Mouse (Mus musculus): ENCODE measurements around the gene Pcsk5. TPM values are rescaled to one million over a fixed set of nuclear protein-coding genes. Genes with fewer than 3 reads are reported as not detected.

The Pcsk5 gene
- total RNA-seq, 2 experiments from 2014 or later = 73.5 to 78.3 TPM

DNA sequence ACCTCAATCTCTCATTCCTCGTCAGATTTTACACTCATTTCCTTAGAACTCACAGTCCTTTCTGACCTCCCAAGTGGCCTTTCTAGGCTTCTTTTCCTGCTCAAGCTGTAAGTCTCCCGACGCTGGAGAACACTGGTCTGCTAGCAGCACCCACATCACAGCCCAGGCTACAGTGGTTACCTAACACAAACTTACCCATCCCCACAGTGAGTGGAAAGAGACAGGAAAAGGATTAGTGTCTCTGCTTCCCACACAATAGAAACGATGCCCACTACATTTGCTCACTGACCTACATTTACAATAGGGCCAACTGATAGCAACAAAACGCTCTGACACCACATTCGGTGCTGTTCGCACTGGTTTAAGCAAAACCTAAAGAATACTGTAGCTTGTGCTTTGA is 24.8 kb downstream of the Pcsk5 start:
- DNase-seq = no peak

DNA sequence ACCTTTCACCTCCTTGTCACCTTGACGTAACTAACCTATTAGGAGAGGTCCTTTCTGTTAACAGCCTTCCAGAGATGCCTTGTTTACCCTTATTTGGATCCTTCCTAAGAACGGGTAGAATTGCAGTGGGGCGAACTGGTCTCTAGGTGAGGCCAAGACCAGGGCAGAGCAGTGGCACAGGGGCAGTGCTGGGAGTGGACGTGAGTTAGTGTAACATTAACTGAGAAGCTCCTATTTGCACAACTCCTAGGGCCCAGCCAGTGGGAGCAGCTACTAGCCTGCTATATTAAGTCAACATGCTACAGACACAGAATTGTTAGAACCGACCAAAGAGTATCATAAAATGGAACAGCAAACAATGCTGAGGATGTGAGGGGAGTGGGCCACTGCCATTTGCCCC is 30.8 kb downstream of the Pcsk5 start:
- DNase-seq = no peak

DNA sequence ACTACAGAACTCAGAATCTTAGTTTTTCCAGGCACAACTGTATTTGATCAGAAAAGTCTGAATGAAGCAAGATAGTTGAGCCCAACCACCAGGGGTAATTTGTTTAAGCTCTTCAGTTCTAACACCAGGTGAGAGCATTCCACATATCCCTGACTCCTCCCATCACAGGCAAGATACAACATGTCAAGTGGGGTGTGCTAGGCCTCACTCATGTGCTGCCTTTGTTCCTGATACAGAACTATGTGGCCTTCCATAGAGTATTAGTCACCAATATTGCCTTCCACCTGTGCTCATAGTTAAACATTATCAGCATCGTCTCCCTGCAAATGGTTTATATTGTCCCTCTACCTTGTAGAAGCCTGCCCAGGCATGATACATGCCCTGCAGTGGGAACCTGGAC is 36.6 kb downstream of the Pcsk5 start:
- no peak for DNase-seq

DNA sequence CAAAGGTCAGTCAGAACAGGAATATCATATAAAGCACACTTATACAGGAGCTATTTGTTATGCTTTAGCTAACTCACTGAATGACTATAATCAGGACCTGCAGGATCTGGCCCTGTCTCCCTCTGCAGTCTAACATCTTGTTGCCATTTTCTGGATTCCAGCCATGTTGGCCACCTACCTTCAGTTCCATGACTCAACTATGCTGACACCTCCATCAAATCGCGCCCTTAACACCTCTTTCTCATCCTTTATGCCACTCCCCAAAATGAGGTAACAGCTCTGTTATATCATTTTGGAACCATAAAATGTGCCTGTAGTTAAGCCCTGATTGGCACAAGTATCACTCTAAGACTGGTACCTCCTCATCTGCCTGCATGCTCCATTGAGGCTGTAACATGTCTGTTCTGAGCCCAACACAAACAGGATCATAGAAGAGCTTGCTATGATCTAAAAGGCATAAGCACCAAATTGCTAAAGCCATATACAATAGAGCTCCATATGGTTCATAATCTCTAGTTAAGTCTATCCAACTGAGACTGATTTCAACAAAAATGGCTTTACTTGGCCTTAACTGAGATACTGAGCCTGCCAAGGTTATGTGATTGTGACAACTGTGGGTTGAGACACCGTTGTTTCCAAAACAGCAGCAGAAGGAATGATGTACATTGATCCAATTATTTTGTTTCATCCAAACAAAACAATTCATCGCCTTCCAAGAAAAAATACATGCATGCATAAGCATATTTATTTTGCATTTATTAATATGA is 37.8 kb downstream of the Pcsk5 start:
- no peak for DNase-seq

DNA sequence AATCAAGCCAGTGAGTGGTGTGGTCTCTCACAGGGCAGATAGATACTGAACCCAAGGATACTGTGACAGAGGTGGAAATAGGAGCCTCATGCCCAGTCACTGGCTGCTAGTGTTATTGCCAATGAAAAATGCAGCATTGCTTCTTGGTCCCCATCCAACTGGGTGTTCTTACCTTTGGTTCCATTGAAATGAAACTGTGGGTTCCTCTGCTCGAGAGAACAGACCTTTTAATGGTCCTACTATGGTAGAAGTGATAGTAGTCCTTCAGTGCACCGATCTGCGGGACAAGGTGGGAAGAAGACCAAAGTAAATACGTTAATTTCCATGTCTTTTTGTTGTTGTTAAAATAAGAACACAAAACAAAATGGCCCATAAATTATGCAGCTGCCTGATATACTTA is 44.0 kb downstream of the Pcsk5 start:
- DNase-seq = peak; percentile 62

DNA sequence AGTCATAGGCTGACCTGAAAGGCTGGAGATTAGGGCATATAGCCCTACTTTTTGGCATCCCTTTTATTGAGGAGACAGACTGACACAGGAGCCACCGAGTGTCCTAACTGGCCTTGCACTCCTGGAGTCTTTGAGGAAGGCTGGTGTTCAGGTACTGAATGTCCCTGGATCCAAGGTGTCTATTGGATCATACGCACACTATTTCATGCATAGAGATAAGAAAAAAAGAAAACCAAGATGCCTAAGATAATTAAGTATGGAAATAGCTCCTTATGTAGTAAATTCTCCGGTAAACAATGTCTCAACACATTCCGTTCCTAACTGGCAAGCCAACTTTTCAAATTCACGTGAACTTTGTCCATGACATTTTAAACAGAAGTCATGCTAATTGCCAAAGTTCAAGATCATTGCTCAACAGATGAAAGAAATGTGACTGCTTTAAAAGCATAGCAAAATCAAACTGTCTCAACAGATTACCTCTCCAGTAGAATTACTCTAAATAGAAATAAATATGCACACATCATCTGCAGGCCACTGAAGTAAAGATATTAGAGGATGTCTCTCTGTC is 45.9 kb downstream of the Pcsk5 start:
- no peak for DNase-seq

DNA sequence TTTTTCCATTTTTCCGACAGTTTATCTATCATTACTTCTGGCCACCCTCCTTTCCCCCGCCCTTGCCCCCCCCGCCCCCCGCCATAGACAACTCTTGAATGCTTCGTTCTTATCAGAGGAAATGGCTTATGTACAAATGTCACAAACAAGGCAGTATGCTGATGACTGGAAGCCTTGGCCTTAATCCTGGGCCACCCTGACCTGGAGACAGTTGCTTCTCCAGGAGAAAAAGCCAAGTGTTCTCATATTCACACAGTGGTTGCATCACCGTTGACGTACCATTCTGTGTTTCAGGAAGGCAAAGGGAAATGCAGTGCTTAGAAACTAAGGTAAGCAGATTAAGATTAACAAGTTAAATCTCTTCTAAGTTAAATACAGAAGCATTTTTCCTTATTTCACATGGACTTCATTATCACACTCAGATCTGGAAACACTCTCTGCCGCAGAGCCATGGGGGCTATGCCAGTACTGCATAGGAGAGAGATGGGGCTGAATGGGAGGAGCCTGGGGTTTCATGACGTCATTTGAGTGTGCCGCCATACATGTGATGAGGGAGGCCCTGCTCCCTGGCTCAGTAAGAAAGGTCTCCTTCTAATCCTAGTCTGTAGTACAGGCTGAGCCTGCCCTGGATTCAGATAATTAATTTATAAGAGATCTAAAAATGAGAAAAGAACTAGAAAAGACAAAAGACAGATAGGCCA is 48.7 kb downstream of the Pcsk5 start:
- DNase-seq = peak; percentile 66

DNA sequence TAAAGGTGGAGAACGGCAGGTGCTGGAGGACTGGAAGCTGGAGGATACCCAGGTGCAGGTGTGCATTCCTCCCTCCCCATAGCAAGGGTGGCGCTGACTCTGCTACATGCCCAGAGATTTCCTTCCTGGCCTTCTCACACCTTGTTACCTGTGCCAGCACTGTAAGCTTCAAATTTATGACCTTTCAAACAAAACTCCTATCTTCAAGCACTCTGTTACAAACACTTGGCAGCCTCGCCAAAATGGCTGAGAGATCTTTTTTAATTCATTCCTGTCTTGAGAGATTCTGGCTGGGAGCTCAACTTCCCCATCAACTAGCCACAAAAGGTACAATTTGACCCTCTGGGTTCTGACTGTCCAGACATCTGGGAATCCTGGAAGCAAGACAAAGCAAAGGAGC is 50.7 kb downstream of the Pcsk5 start:
- no peak for DNase-seq

DNA sequence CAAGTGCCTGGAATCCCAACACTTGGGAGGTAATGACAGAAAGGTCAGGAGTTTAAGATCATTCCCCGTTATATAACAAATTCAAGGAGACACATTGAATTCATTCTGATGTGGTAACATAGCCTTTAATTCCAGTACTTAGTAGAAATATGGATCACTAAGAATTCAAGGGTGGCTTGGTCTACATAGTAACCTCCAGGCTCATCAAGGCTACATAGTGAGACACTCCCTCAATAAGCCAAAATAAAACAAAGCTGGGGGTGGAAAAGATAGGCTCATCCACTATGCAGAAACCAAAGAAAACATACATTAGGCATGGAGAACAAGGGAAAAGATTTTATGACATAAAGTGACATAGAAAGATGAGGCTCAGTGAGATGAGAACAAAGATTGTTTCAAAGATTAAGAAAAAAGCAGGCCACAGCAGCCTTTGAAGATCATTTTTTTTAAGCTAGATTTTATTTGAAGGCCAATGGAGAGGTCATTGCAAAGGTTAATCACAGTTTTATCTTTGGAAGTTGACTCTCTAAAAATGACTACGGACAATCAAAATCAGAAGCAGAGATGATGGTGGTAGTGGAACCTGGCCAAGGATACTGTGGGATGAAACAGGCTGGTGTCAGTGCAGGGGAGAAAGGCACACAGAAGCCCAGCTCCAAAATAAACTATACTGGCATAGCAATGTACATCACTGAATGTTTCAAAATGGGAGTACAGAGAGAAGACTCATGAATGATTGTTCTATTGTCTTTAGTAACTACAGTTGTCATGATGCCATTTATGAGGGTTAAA is 52.8 kb downstream of the Pcsk5 start:
- no peak for DNase-seq

DNA sequence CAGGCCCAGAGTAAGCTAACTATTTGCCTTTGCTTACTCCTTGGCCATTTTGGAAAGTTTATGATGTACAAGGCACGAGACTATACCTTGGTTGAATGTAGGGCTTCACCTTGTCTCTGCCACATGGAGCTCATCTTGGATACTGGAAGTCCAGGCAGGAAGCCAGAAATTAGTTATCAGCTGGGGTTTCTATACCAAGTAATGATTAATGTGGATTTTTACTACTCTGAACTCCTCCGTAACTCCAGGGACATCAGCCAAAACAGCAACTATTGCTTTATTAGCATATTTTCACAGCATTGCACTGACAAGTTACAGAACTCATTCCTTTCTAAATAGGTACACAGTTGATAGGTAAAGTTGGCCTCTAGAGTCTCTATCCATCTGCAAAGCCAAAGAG is 54.2 kb downstream of the Pcsk5 start:
- no peak for DNase-seq

DNA sequence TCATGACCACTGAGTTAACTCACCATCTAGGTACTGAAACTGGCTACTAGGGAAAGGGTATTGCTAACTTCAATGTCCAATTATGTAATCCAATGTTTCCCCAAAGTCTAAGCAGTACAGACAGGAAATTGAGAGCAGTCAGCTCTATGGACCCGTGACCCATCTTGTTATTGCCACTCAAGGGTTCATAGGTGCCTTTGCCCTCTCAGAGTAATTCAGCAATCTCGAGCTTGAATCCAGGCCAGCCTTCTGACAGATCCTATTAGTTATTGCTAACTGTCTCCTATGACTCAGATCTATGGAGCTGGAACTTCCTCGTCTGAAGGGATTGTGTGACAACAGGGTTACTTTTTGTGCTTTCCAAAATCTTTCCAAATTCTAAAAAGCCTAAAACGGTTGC is 56.1 kb downstream of the Pcsk5 start:
- DNase-seq = peak; percentile 72

DNA sequence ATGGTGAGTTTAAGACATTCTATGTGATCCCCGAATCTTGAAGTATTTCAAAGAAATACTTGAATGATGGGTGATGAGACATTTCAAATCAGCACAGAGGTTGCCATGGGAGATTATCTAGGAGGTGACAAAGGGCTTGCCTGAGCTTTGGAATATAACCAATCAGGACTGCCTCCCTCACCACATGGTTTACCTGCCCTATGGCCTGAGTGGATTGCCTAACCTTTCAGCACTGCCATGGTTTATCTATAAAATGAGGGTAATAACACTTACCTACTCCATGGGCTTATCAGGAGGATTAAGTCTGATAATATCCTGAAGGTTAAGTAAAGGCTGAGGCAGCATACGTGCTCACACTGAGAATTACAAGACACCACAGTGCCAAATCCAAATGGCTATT is 61.5 kb downstream of the Pcsk5 start:
- no peak for DNase-seq

DNA sequence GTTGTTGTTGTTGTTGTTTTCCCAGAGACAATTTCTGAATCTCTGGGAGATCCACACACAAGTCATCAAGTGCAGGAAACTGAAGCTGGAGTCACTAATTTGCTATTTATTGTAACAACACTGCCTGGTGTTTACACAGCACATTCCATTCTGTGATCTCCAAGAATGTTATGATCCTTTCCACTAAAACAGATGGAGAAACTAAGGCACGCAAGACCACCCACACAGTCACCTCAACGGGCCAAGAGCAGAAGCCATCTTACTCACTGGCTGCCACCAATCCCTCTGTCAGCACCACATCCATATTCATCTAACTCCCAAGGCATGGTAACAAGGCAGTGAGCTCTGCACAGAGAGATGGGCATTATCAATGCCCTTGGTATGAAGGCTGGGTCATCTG is 62.3 kb downstream of the Pcsk5 start:
- no peak for DNase-seq

DNA sequence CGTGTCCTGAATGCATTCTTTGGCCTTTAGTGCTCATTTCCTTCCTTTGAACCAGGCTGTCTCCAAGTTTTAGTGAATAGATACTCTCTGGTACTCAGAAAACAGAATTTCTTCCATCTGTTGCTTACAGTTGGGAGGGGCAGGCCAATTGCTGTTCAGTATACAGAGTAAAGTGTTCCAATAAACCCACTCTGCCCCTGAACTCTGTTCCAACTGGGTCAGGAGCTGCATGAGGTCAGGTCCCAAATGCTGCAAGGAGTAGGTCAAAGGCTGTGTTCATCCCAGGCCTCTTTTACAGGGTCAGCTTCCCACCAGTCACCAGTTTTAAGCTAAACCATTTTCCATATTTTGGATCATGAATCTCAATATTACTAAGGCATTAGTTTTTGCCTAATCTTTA is 63.4 kb downstream of the Pcsk5 start:
- peak; percentile 39 for DNase-seq

DNA sequence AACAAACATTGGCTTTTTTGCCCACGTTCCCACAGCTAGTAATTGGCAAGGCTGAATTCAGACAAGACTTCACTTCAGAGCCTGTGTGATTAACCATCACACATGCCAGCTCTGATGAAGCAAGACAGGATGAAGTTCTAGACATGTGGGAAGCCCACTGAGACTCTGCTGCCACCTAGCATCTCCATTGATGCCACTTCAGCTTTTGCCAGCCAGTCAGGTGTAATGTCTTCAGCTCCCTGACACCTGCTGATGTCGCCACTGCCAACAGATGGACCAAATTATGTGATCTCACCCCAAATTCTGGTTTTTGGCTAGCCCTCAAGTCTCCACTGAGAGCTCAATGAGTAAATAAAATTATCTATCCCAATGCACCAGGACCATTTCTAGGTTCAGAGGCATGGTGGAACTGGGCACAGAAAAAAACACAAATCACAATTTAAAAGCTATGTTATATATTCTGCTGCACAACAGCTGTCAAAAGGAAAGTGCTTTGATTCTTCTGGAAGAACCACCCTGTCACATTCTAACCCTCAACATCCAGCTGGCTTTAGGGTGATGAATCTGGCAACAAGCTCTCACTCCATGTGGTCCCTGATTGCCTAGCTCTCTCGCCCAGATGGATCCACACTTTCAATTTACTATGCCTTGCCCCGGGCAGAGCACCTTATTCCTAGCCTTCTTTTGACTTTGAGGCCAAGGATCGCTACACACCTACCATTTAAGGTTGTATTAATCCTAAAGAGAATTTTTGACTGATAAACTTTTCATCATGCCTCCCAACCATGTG is 67.6 kb downstream of the Pcsk5 start:
- DNase-seq = peak; percentile 32

DNA sequence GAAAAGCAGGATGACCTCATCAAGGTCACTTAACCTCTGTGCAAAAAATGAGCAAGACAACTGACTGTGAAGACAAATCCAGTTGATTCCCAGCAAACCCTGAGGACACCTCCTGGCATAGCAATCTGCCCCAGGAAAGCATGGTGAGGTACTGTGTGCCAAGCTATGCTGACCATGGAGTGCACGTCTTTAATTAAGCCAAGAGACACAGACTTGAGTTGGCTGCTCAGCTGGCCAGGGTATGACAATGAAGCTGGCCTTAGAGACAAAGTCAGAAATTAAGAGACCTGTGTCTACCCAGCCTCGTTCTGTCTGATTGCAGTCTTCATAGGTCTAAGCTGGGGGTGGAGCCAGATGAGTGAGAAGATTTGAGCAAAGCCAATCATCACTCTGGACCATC is 72.4 kb downstream of the Pcsk5 start:
- no peak for DNase-seq

DNA sequence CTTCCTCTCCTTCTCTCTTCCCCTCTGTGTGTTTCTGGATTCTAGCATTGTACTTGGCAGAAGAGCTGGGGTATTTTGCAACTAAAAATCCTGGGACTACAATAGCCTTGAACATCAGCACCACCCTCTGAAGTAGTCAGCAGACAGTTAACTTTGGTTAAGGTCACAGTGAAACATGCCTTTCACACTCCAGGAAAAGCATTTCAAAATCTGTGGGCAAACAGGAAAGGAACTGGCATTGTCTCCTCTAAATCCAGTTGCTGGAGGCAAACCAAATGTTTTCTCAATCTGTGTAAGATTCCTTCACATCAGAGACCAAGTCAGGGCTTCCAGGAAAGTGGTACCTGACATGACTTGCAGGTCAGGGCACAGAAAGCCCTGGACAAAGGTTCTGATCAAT is 74.7 kb downstream of the Pcsk5 start:
- DNase-seq = peak; percentile 57

DNA sequence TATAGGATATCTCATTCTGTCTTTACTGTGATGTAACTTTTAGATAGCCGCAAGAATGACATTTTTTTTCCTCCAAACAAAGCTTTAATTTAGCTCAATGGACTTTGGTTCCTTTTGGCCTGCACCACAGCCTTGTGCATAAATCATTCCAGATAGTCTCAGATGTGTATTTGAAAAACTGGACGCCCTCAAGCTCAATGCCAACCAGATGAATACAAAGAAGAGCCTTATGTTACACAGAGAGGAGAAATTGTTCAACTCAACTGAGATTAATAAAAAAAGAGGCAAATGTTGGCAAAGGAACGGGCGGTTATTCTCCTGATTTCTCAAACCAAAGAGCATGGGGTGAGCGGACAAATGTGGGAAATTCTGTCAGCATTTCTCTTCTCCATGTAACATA is 75.8 kb downstream of the Pcsk5 start:
- DNase-seq = no peak

DNA sequence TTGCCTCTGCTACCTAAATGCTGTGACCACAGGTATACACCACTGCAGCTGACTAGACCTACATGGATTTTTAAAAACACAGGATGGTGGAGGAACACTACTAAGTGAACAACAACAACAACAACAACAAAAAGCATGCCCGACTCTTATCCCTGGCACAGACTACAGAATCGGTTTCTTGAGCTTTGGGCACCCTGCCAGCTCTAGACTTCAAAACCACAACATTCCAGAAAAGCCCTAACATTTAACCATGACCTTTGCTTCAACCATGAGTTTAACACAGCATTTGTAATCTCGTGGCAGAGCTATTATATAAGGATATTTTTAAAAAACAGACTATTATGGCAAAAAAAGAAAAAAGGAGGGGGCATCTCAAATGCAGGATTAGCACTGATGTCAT is 84.6 kb downstream of the Pcsk5 start:
- DNase-seq = no peak

DNA sequence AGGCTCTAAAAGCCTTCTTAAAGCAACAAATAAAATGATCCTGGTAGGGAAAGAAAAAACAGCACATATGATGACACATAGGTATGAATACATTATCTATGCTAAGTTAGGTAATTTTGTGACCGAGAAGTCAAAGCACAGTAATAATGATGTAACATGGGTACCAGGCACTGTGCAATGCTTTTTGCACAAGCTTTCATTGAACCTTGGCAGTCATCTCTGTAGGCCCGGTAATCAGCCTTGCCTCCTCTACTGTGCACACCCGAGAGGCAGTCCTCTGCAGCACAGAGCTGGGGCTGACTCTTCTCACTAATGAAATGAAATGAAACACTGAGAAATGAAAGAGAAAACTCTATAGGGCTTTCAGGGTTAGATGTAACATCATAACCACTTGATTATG is 89.1 kb downstream of the Pcsk5 start:
- peak; percentile 27 for DNase-seq

DNA sequence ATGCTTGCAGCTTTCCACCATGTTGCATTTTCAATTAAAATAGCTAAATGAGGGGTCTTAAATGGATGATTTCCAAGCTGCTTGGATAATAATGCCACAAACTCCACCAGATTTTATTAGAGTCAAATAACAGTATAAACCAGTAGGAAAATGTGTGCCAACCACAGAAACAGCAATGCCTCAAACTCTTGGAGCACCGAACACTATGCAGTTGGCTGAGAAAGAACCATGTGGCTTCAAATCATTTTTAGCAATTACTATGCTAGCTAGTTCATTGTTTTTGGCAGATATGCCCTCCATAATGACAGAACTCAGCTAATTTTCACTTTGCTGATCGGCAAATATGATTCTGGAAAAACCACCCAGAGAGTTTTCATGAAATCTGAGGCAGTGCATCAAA is 92.1 kb downstream of the Pcsk5 start:
- no peak for DNase-seq

DNA sequence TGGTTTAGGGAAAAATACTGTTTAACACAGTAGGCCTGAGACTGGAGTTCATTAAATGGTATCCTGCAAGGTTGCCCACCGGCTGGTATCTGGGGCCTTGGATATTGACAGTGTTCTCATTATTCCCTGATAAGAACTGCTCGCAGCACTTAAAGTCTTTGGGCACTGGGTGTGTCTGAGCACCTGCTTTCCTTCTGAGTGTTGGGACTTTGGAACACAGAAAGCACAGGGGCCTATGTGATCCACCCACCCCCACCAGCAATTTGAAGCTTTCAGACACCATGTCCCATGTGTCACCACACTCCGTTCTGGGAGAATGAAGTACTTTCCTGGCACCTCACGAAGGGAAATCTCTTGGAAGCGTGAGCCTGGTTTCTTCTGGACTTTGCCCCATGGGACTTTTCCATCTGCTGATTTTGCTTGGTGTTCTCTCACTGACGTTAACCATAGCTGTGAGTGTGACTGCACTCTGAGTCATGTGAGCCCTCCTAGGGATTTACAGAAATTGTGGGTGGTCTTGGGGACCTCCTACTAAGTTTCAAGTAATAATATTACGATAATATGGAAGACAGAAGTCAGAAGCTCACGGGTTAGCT is 92.9 kb downstream of the Pcsk5 start:
- no peak for DNase-seq
